Mouse (Mus musculus) urinary bladder, postnatal 0 days (tissue): ENCODE results near the gene Morn3. TPM values are rescaled to one million over a fixed set of nuclear protein-coding genes. Genes with fewer than 3 reads are reported as not detected.

Experiments used
- polyA plus RNA-seq: library from polyadenylated mRNA; unstranded; fragments of >200 nt; fragmentation: Nextera tagmentation; extraction: Ambion mirVana; gene quantifications from 2 replicates; pipeline ENCODE4 v1.2.1, GENCODE M21; 2015

Gene Morn3
- not detected in 2 replicates for polyA plus RNA-seq

GRCm38 (mm10) chr5:123046916-123047315 is at the start of gene Morn3:
Morn3 (minus strand) TSS chr5:123047016.

GRCm38 (mm10) chr5:123068115-123068514 is 21.3 kb upstream of the Morn3 start, which contains the start of gene Tmem120b:
Tmem120b (plus strand) TSS chr5:123068415.

GRCm38 (mm10) chr5:123014753-123015701 is 31.8 kb downstream of the Morn3 start, which contains the start of gene Orai1:
Orai1 (plus strand) TSS chr5:123015074.

GRCm38 (mm10) chr5:122989551-122990330 is 57.1 kb downstream of the Morn3 start, which contains the start of gene Kdm2b:
Kdm2b (minus strand) TSS chr5:122989823.

Other genes with a start within 250 kb of the Morn3 start
- 191 and 230 TPM in 2 replicates for gene Anapc5, start 225.7 kb downstream of the Morn3 start, polyA plus RNA-seq
- gene Rnf34, start 197.0 kb downstream of the Morn3 start, polyA plus RNA-seq: 30.6 and 40.5 TPM in 2 replicates
- 15.1 and 16.0 TPM in 2 replicates for gene Kdm2b, start 57.2 kb downstream of the Morn3 start, polyA plus RNA-seq
- gene Orai1, start 31.9 kb downstream of the Morn3 start, polyA plus RNA-seq: 22.4 and 23.5 TPM in 2 replicates
- gene Tmem120b, start 21.4 kb upstream of the Morn3 start, polyA plus RNA-seq: 10.6 and 11.9 TPM in 2 replicates
- 0.91 and 1.3 TPM in 2 replicates for gene Rhof, start 85.7 kb upstream of the Morn3 start, polyA plus RNA-seq
- 4.1 and 4.7 TPM in 2 replicates for gene Setd1b, start 95.2 kb upstream of the Morn3 start, polyA plus RNA-seq
- gene Psmd9, start 122.4 kb upstream of the Morn3 start, polyA plus RNA-seq: 50.2 and 52.0 TPM in 2 replicates
- gene Hpd, start 135.7 kb upstream of the Morn3 start, polyA plus RNA-seq: 0.15 and 0.37 TPM in 2 replicates
- gene Wdr66, start 205.1 kb upstream of the Morn3 start, polyA plus RNA-seq: 0.69 and 0.75 TPM in 2 replicates